Mouse (Mus musculus) heart, postnatal 0 days (tissue): ENCODE measurements at regions not wholly inside any gene's neighbourhood (a gene's known extent, or its start where the extent isn't known, plus 50 kb on each side); places are given as distances from the start of the nearest gene placed in this dataset.

Experiments used
- ATAC-seq: fragments of 200-750 bp; cut with Nextera tagmentation; 2 replicates; pipeline ENCODE4 v1.8.0; 2017; ENCODE audit warnings: low read depth, moderate number of reproducible peaks, moderate library complexity; ENCODE audit not compliant: insufficient read depth
- DNase-seq: peaks from one replicate; pipeline ENCODE4 v3.0.0-alpha.2; 2016; ENCODE audit warnings: low spot score
- H3K27ac ChIP-seq: fragments of 300-500 bp; sonication (generic); 2 replicates; pipeline ENCODE4 v1.5.1; 2014; ENCODE audit warnings: low read depth, mild to moderate bottlenecking
- H3K27me3 ChIP-seq: fragments of 300-500 bp; sonication (generic); 2 replicates; pipeline ENCODE4 v1.6.1; 2014; ENCODE audit warnings: low read length, mixed read lengths; ENCODE audit not compliant: control insufficient read depth, insufficient read depth
- H3K36me3 ChIP-seq: fragments of 300-500 bp; sonication (generic); replicated peaks from 2 replicates; pipeline ENCODE4 v1.6.1; 2014; ENCODE audit warnings: low read length, mixed read lengths; ENCODE audit not compliant: control insufficient read depth, insufficient read depth
- H3K4me1 ChIP-seq: fragments of 300-500 bp; sonication (generic); 2 replicates; pipeline ENCODE4 v1.6.1; 2014; ENCODE audit warnings: antibody characterized with exemption; ENCODE audit not compliant: control insufficient read depth, insufficient read depth
- H3K4me2 ChIP-seq: fragments of 300-500 bp; sonication (generic); 2 replicates; pipeline ENCODE4 v1.6.1; 2014; ENCODE audit warnings: low read depth, mild to moderate bottlenecking, low read length, moderate library complexity
- H3K4me3 ChIP-seq: fragments of 300-500 bp; sonication (generic); 2 replicates; pipeline ENCODE4 v1.5.1; 2014; ENCODE audit warnings: low read depth, low read length
- H3K9ac ChIP-seq: fragments of 300-500 bp; sonication (generic); replicated peaks from 2 replicates; pipeline ENCODE4 v1.6.1; 2014; ENCODE audit warnings: low read depth, low read length, mixed read lengths
- H3K9me3 ChIP-seq: fragments of 300-500 bp; sonication (generic); replicated peaks from 2 replicates; pipeline ENCODE4 v1.6.1; 2016; ENCODE audit warnings: low read length; ENCODE audit not compliant: control insufficient read depth
- CTCF ChIP-seq: IDR thresholded peaks from 2 replicates; pipeline ENCODE4 v1.5.1; 2016; ENCODE audit warnings: antibody characterized with exemption, control low read depth, low read depth
- EP300 ChIP-seq: IDR thresholded peaks from 2 replicates; pipeline ENCODE4 v1.6.1; 2016; ENCODE audit warnings: antibody characterized with exemption, low read depth
- WGBS: fragments of 180-500 bp; shearing (Covaris S2); extraction: QIAGEN DNeasy Blood & Tissue Kit; methylation state at CpG from one replicate; pipeline ENCODE4 v1.1.7; 2014; 5-methylcytosine and 5-hydroxymethylcytosine counted together

- Histone ChIP-seq H3K36me3 (no peaks in the 10 kb centered on the region), H3K4me2 (no peak overlapping the region), H3K4me1 (no peaks in the 10 kb centered on the region), H3K9me3 (no peaks in the 10 kb centered on the region), H3K27ac (no peak overlapping the region), H3K27me3 (no peaks in the 10 kb centered on the region), H3K9ac (no peak overlapping the region), H3K4me3 (no peak overlapping the region)
- 79% methylated on average over 4 of the region's 4 CpGs for WGBS
- TF ChIP-seq EP300 = no peak
- TF ChIP-seq CTCF = no peak
- ATAC-seq = no peak
- DNase-seq = no peak
These were observed 254.3 kb downstream of the Samd5 start for GRCm38 (mm10) chr10:9420741-9421140.

- ATAC-seq = no peak
- no peaks in the 10 kb centered on the region for H3K9me3 ChIP-seq
- TF ChIP-seq CTCF (no peak), EP300 (no peak)
These were observed 258.3 kb downstream of the Samd5 start for GRCm38 (mm10) chr10:9416685-9417084.

GRCm38 (mm10) chr10:9406101-9406500 is 268.9 kb downstream of the Samd5 start:
- no peaks in the 10 kb centered on the region for H3K9me3 ChIP-seq
- ATAC-seq (no peak), DNase-seq (no peak)
- 85% methylated on average over 4 of the region's 4 CpGs for WGBS
- H3K4me3 ChIP-seq = no peak overlapping the region
- H3K36me3 ChIP-seq = no peaks in the 10 kb centered on the region
- H3K4me1 ChIP-seq = no peaks in the 10 kb centered on the region
- no peak overlapping the region for H3K4me2 ChIP-seq
- no peak overlapping the region for H3K9ac ChIP-seq
- TF ChIP-seq CTCF (no peak), EP300 (no peak)
- no peaks in the 10 kb centered on the region for H3K27me3 ChIP-seq
- no peak overlapping the region for H3K27ac ChIP-seq

More at GRCm38 (mm10) chr10:9416685-9417084, 258.3 kb downstream of the Samd5 start:
- Histone ChIP-seq H3K4me3 (no peak overlapping the region), H3K27ac (no peak overlapping the region), H3K36me3 (no peaks in the 10 kb centered on the region), H3K9ac (no peak overlapping the region), H3K4me2 (no peak overlapping the region), H3K27me3 (no peaks in the 10 kb centered on the region), H3K4me1 (no peaks in the 10 kb centered on the region)
- no peak for DNase-seq
- 86% methylated on average over 5 of the region's 5 CpGs for WGBS

- ATAC-seq (no peak), DNase-seq (no peak)
- Histone ChIP-seq H3K4me3 (no peak overlapping the region), H3K27ac (no peak overlapping the region), H3K4me2 (no peak overlapping the region), H3K27me3 (no peaks in the 10 kb centered on the region), H3K4me1 (no peaks in the 10 kb centered on the region), H3K9ac (no peak overlapping the region), H3K36me3 (no peaks in the 10 kb centered on the region), H3K9me3 (no peaks in the 10 kb centered on the region)
- WGBS = 78% methylated on average over 2 of the region's 2 CpGs
- TF ChIP-seq EP300 (no peak), CTCF (no peak)
These were observed 269.6 kb downstream of the Samd5 start for GRCm38 (mm10) chr10:9405417-9405816.

- Histone ChIP-seq H3K4me3 (no peak overlapping the region), H3K9me3 (no peaks in the 10 kb centered on the region), H3K27ac (no peak overlapping the region), H3K9ac (no peak overlapping the region), H3K4me2 (no peak overlapping the region), H3K27me3 (no peaks in the 10 kb centered on the region), H3K36me3 (no peaks in the 10 kb centered on the region), H3K4me1 (no peaks in the 10 kb centered on the region)
- TF ChIP-seq EP300 (no peak), CTCF (no peak)
- ATAC-seq (no peak), DNase-seq (no peak)
- WGBS = 83% methylated on average over 6 of the region's 6 CpGs
These were observed 270.0 kb downstream of the Samd5 start for GRCm38 (mm10) chr10:9404963-9405362.

GRCm38 (mm10) chr10:9400911-9401617 is 273.9 kb downstream of the Samd5 start:
- Histone ChIP-seq H3K4me1 (no peaks in the 10 kb centered on the region), H3K4me2 (no peak overlapping the region), H3K9me3 (no peaks in the 10 kb centered on the region), H3K27ac (no peak overlapping the region), H3K4me3 (no peak overlapping the region), H3K36me3 (no peaks in the 10 kb centered on the region), H3K27me3 (no peaks in the 10 kb centered on the region), H3K9ac (no peak overlapping the region)
- ATAC-seq = no peak
- TF ChIP-seq CTCF = no peak
- TF ChIP-seq EP300 = no peak
- WGBS = 90% methylated on average over 15 of the region's 15 CpGs
- no peak for DNase-seq
